Mouse (Mus musculus) fat pad, adult 2 months (tissue): ENCODE measurements around the gene Atcay.

ENCODE experiments used
- DNase-seq: peaks from one replicate; pipeline ENCODE4 v3.0.0-alpha.2; 2011; ENCODE audit warnings: low read depth, low spot score; ENCODE audit errors: extremely low read depth

The Atcay gene

GRCm38 (mm10) chr10:81230438-81231332, at the start of gene Atcay:
Gene Atcay (minus strand): TSS chr10:81230833.
- no peak for DNase-seq

- no peak for DNase-seq
Observed at GRCm38 (mm10) chr10:81279496-81279895, 48.9 kb upstream of the Atcay start.

GRCm38 (mm10) chr10:81277676-81278075, 47.0 kb upstream of the Atcay start:
- no peak for DNase-seq

GRCm38 (mm10) chr10:81273842-81274241, 43.2 kb upstream of the Atcay start:
- no peak for DNase-seq

GRCm38 (mm10) chr10:81272356-81272755, 41.7 kb upstream of the Atcay start:
- DNase-seq: no peak

- no peak for DNase-seq
Observed at GRCm38 (mm10) chr10:81268643-81269412, 38.2 kb upstream of the Atcay start.

GRCm38 (mm10) chr10:81268056-81268455, 37.4 kb upstream of the Atcay start:
- DNase-seq: no peak

- DNase-seq: no peak
Observed at GRCm38 (mm10) chr10:81266211-81267105, 35.8 kb upstream of the Atcay start, which contains the start of the genes Mrpl54 and Apba3. Gene Mrpl54 (minus strand): TSS chr10:81266934. Gene Apba3 (plus strand): TSS chr10:81266960.

- no peak for DNase-seq
Observed at GRCm38 (mm10) chr10:81265540-81265939, 34.9 kb upstream of the Atcay start.

- DNase-seq: no peak
Observed at GRCm38 (mm10) chr10:81261025-81261424, 30.4 kb upstream of the Atcay start.

GRCm38 (mm10) chr10:81259225-81259884, 28.7 kb upstream of the Atcay start:
- DNase-seq: no peak

- no peak for DNase-seq
Observed at GRCm38 (mm10) chr10:81257158-81258039, 26.8 kb upstream of the Atcay start.

GRCm38 (mm10) chr10:81254886-81255285, 24.3 kb upstream of the Atcay start:
- no peak for DNase-seq

GRCm38 (mm10) chr10:81252424-81253419, 22.1 kb upstream of the Atcay start, which contains the start of gene Matk:
Gene Matk (plus strand): TSS chr10:81252935.
- no peak for DNase-seq

- DNase-seq: no peak
Observed at GRCm38 (mm10) chr10:81249442-81249841, 18.8 kb upstream of the Atcay start.

GRCm38 (mm10) chr10:81247804-81248203, 17.2 kb upstream of the Atcay start:
- no peak for DNase-seq

GRCm38 (mm10) chr10:81245166-81245565, 14.5 kb upstream of the Atcay start:
- DNase-seq: no peak

- DNase-seq: no peak
Observed at GRCm38 (mm10) chr10:81244595-81244994, 14.0 kb upstream of the Atcay start.
